Mouse (Mus musculus) kidney, embryonic 14.5 days (tissue): ENCODE data around the gene Ift88. TPM values are rescaled to one million over a fixed set of nuclear protein-coding genes. Genes with fewer than 3 reads are reported as not detected.

ENCODE experiments used
- ATAC-seq: fragments of 200-750 bp; cut with Nextera tagmentation; 2 replicates; pipeline ENCODE4 v1.8.0; 2017; ENCODE audit warnings: moderate number of reproducible peaks, mild to moderate bottlenecking, moderate TSS enrichment, moderate library complexity; ENCODE audit not compliant: low FRiP score, low TSS enrichment
- H3K27ac ChIP-seq: fragments of 300-500 bp; sonication (generic); 2 replicates; pipeline ENCODE4 v1.5.1; 2014; ENCODE audit warnings: low read depth, mild to moderate bottlenecking, low read length, moderate library complexity, mixed read lengths
- H3K27me3 ChIP-seq: fragments of 300-500 bp; sonication (generic); 2 replicates; pipeline ENCODE4 v1.6.1; 2014; ENCODE audit warnings: mild to moderate bottlenecking, low read length; ENCODE audit not compliant: control insufficient read depth, insufficient read depth
- H3K36me3 ChIP-seq: fragments of 300-500 bp; sonication (generic); 2 replicates; pipeline ENCODE4 v1.6.1; 2014; ENCODE audit warnings: low read length, mixed read lengths; ENCODE audit not compliant: control insufficient read depth, insufficient read depth
- H3K4me1 ChIP-seq: fragments of 300-500 bp; sonication (generic); 2 replicates; pipeline ENCODE4 v1.6.1; 2014; ENCODE audit warnings: low read length, mixed read lengths; ENCODE audit not compliant: control insufficient read depth, insufficient read depth
- H3K4me2 ChIP-seq: fragments of 300-500 bp; sonication (generic); replicated peaks from 2 replicates; pipeline ENCODE4 v1.6.1; 2014; ENCODE audit warnings: low read depth, mild to moderate bottlenecking, low read length
- H3K4me3 ChIP-seq: fragments of 300-500 bp; sonication (generic); 2 replicates; pipeline ENCODE4 v1.5.1; 2014; ENCODE audit warnings: mild to moderate bottlenecking, low read length
- H3K9ac ChIP-seq: fragments of 300-500 bp; sonication (generic); 2 replicates; pipeline ENCODE4 v1.6.1; 2014; ENCODE audit warnings: low read depth, mild to moderate bottlenecking, low read length, moderate library complexity
- H3K9me3 ChIP-seq: fragments of 300-500 bp; sonication (generic); 2 replicates; pipeline ENCODE4 v1.6.1; 2016; ENCODE audit warnings: low read length; ENCODE audit not compliant: control insufficient read depth
- WGBS: fragments of 180-500 bp; shearing (Covaris S2); extraction: QIAGEN DNeasy Blood & Tissue Kit; methylation state at CpG from one replicate; pipeline ENCODE4 v1.1.7; 2014; 5-methylcytosine and 5-hydroxymethylcytosine counted together
- polyA plus RNA-seq: library from polyadenylated mRNA; unstranded; fragments of >200 nt; fragmentation: Nextera tagmentation; extraction: Ambion mirVana; gene quantifications from 2 replicates; pipeline ENCODE4 v1.2.1, GENCODE M21; 2014

The Ift88 gene
- polyA plus RNA-seq, 1 experiment from 2014 or later = 16.2 TPM

GRCm38 (mm10) chr14:57395470-57395869 is 28.4 kb upstream of the Ift88 start:
- H3K27ac ChIP-seq = no peak overlapping the region
- no peak overlapping the region for H3K9ac ChIP-seq
- H3K27me3 ChIP-seq = no peaks in the 10 kb centered on the region
- H3K9me3 ChIP-seq = no peaks in the 10 kb centered on the region
- no peaks in the 10 kb centered on the region for H3K36me3 ChIP-seq
- no peak overlapping the region for H3K4me3 ChIP-seq
- H3K4me2 ChIP-seq = no peak overlapping the region
- no peaks in the 10 kb centered on the region for H3K4me1 ChIP-seq
- no peak for ATAC-seq
- WGBS = 63% methylated on average over 2 of the region's 2 CpGs

- H3K27me3 ChIP-seq = no peaks in the 10 kb centered on the region
- H3K27ac ChIP-seq = no peak overlapping the region
- no peaks in the 10 kb centered on the region for H3K36me3 ChIP-seq
- WGBS = 88% methylated on average over 5 of the region's 5 CpGs
- H3K4me1 ChIP-seq = no peaks in the 10 kb centered on the region
- H3K9me3 ChIP-seq = no peaks in the 10 kb centered on the region
- no peak for ATAC-seq
- H3K9ac ChIP-seq = no peak overlapping the region
- H3K4me3 ChIP-seq = no peak overlapping the region
- H3K4me2 ChIP-seq = no peak overlapping the region
These were observed 26.6 kb upstream of the Ift88 start for GRCm38 (mm10) chr14:57397221-57397620.

- 2% methylated on average over 43 of the region's 43 CpGs for WGBS
- Histone ChIP-seq H3K36me3 (no peaks in the 10 kb centered on the region), H3K27me3 (no peaks in the 10 kb centered on the region), H3K4me3 (peak within 1 kb of the TSS; percentile 63), H3K9me3 (no peaks in the 10 kb centered on the region), H3K4me2 (peak within 1 kb of the TSS; percentile 89), H3K27ac (peak within 1 kb of the TSS; percentile 34; the same call in 1 of the 2 replicates), H3K9ac (peak within 1 kb of the TSS; percentile 74), H3K4me1 (no peaks in the 10 kb centered on the region)
- peak; percentile 99 for ATAC-seq
These were observed 25.7 kb upstream of the Ift88 start, which contains the start of gene Cryl1 for GRCm38 (mm10) chr14:57398065-57398757. TSS of gene Cryl1 (minus strand) at chr14:57398529.

GRCm38 (mm10) chr14:57398813-57399427 is 24.9 kb upstream of the Ift88 start:
- Histone ChIP-seq H3K27me3 (no peaks in the 10 kb centered on the region), H3K9ac (peak overlapping the region; percentile 74; the same call in 1 of the 2 replicates), H3K9me3 (no peaks in the 10 kb centered on the region), H3K4me1 (no peaks in the 10 kb centered on the region), H3K36me3 (no peaks in the 10 kb centered on the region), H3K27ac (peak overlapping the region; percentile 34; the same call in 1 of the 2 replicates), H3K4me2 (peak overlapping the region; percentile 89), H3K4me3 (peak overlapping the region; percentile 63)
- peak; percentile 36 for ATAC-seq
- 9% methylated on average over 13 of the region's 13 CpGs for WGBS

GRCm38 (mm10) chr14:57402815-57403214 is 21.0 kb upstream of the Ift88 start:
- Histone ChIP-seq H3K4me2 (no peak overlapping the region), H3K4me1 (0 out of 2 replicates have a peak, but pooled peaks cover 5% of the 10 kb centered on the region), H3K36me3 (no peaks in the 10 kb centered on the region), H3K27ac (no peak overlapping the region), H3K9ac (no peak overlapping the region), H3K4me3 (no peak overlapping the region), H3K27me3 (no peaks in the 10 kb centered on the region), H3K9me3 (no peaks in the 10 kb centered on the region)
- ATAC-seq = no peak

- Histone ChIP-seq H3K9ac (no peak overlapping the region), H3K4me1 (0 out of 2 replicates have a peak, but pooled peaks cover 5% of the 10 kb centered on the region), H3K27ac (no peak overlapping the region), H3K27me3 (no peaks in the 10 kb centered on the region), H3K9me3 (no peaks in the 10 kb centered on the region), H3K36me3 (no peaks in the 10 kb centered on the region), H3K4me2 (peak overlapping the region; percentile 25), H3K4me3 (peak overlapping the region; percentile 12; the same call in 1 of the 2 replicates)
- WGBS = 6% methylated on average over 12 of the region's 12 CpGs
- peak; percentile 90 for ATAC-seq
These were observed 16.5 kb upstream of the Ift88 start for GRCm38 (mm10) chr14:57407039-57407987.

GRCm38 (mm10) chr14:57408100-57408499 is 15.8 kb upstream of the Ift88 start:
- Histone ChIP-seq H3K27me3 (no peaks in the 10 kb centered on the region), H3K9me3 (no peaks in the 10 kb centered on the region), H3K4me2 (no peak overlapping the region), H3K4me1 (0 out of 2 replicates have a peak, but pooled peaks cover 5% of the 10 kb centered on the region), H3K9ac (no peak overlapping the region), H3K36me3 (no peaks in the 10 kb centered on the region), H3K4me3 (no peak overlapping the region), H3K27ac (no peak overlapping the region)
- no peak for ATAC-seq
- WGBS = 80% methylated on average over 8 of the region's 8 CpGs

- WGBS = 12% methylated on average over 6 of the region's 6 CpGs
- H3K4me1 ChIP-seq = 0 out of 2 replicates have a peak, but pooled peaks cover 5% of the 10 kb centered on the region
- no peak for ATAC-seq
- no peak overlapping the region for H3K4me2 ChIP-seq
- H3K4me3 ChIP-seq = no peak overlapping the region
- H3K27me3 ChIP-seq = no peaks in the 10 kb centered on the region
- H3K9ac ChIP-seq = no peak overlapping the region
- no peaks in the 10 kb centered on the region for H3K9me3 ChIP-seq
- H3K36me3 ChIP-seq = no peaks in the 10 kb centered on the region
- no peak overlapping the region for H3K27ac ChIP-seq
These were observed 14.8 kb upstream of the Ift88 start for GRCm38 (mm10) chr14:57409106-57409505.
